Mouse (Mus musculus): Measurements from ENCODE around the gene Klf8.

The Klf8 gene

DNA sequence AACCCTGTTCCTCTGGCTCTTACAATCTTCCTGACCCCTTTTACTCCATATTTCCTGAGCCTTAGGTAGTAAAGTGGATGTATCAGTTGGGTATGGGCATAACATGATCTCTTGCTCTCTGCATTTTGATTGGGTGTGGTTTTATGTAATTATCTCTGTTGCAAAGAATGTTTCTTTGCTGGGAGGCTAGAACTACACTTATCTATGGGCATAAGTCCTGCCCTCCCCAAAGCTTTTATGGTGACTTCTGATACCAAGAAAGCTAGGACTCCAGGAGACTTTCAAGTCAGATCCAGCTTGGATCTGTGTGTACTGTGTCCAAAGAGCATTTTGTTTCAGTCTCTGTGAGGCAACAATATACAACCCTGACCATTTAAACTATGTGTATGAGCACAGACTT, 202.3 kb downstream of the Klf8 start:
- no peak for DNase-seq (ENCODE audit: low read depth, low spot score)

DNA sequence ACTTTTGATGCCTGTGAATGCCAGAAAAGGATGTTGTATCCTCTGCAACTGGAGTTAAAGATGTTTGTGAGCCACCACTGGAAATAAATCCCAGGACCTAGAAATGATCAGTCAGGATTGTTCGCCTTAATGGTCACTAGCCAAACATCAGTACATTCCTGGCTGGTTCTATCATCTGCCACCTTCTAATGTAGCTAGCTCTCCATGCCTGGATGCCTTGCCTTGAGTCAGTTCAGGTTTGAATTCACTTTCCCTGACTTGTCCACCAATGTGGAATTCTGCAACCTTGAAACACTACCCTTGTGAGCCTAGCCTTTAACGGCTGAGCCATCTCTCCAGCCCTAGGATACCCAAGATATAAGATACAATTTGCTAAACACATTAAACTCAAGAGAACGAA, 202.8 kb downstream of the Klf8 start:
- no peak for DNase-seq (ENCODE audit: low read depth, low spot score)

Data from WW6 (cell line).